Mouse (Mus musculus): ENCODE data around the gene Lrriq4. TPM values are rescaled to one million over a fixed set of nuclear protein-coding genes. Genes with fewer than 3 reads are reported as not detected.

Gene Lrriq4
- total RNA-seq (2023): not detected

DNA sequence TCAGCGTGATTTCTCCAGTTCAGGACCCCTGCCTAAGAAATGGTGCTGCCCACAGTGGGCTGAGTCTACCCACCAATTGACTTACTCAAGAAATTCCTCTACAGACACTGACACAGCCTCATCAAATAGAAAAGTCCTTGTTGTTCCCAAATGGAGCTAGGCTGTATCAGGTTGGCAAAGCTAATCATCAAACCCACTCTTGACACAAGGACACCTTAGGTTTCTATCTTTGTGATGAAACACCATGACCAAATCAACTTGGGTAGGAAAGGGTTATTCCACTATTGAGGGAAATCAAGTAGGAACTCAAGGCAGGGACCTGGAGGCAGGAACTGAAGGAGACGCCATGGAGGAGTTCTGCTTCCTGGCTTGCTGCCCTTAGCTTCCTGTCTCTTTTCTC lies at the start of gene Lrriq4:
Lrriq4 (plus strand) TSS at position 301 of the 400 bp plus-strand sequence.

DNA sequence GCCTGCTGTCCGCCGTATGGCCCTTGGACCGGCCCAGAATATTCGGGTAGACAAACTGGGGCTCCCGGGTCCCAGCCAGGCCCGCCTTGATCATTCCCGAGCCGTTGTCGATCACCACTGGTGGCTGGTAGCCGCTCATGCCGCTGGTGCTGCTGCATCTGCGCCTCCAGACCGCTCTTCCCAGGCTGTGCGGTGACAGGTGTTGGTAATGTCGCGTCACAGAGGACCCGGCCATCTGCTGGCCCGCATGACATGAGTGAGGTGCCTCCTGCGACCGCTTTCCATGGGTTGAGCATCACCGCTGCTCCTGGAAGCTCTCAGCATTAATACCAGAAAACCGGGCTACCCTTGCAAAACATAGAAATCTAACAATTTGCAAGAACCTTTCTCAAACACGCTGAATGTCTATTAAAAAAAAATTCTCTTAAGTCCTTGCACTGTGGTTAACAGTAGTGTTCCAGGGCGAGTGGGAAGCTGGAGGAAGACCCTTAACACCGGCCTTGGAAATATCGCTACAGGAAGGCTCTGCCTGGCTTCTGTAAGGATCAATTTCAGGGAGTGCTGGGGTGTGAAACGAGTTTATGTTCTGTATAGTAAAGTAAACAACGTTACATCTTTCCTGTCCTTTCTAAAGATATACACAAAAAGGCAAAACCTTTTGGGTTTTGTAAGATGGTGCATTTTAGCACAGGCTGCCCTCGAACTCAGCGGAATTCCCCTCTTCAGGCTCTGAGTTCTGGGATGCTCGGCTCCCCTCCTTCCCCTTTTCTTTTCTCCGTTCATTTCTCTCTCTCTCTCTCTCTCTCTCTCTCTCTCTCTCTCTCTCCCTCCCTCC lies 44.4 kb upstream of the Lrriq4 start, which contains the start of gene Actrt3:
Actrt3 (minus strand) TSS at position 229 of the 835 bp plus-strand sequence.

DNA sequence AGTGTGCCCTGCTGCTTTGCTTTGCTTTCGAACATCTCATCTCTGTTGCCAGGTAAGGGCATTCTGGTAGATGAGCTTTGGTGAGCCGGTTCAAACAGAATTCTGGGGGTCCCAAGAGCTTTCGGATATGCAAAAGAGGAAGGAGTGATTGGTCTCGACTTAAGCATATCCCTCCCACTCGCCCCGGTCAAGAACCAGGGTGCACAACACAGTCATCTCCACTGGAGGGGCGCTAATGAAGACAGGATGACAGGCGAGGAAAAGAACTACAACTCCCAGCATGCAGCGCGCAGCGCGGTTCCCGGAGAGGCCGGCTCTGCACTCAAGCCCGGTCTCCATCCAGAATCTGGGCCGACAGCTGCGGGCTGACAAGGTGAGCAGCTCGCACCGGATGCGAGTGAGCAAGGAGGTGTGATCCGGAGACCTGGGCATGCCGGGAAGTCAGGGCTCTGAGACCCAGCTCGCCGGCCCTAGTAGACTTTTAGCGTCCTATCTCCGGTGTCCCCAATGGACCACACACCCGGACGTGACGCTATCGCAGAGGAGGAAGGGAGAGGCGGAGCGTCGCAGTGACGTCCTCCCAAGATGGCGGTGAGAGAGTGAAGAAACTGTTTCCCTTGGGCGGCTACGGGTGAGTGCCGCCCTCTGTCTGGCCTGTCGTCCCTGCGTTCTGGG lies 42.1 kb upstream of the Lrriq4 start, which contains the start of gene Mynn:
Mynn (plus strand) TSS at position 1 of the 675 bp plus-strand sequence.

DNA sequence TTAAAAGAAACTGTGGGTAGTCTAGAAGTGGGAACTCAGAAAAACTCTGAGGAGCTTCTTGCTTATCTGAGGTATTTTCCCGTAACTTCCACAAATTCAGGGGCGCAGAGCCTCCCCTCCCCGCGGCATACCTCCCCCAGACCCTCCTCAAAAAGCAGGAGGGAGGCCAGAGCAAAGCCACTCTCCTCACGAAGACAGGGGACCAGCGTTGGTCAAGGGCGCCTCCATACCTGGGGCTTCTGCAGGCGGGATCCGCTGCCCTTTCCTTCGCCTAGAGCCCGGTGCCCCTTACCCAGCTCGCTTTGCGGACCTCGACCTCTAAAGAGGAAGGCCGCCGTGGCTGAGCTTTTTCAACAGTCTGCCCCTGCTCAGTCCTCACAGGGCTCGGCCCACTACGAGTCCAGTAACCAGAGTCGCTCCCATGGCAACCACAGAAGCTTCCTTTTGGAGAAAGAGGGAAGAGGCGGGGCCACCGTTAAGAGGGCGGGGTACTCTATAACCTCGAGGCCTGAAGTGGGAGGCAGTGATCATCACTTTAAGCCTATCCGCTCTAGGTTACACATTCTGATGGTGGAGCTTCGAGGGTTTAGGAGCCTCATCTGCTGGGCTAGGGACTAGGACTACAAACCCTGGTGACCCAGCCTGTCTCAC lies 3.3 kb downstream of the Lrriq4 start, which contains the start of gene Lrrc34:
Lrrc34 (minus strand) TSS at position 430 of the 651 bp plus-strand sequence.

DNA sequence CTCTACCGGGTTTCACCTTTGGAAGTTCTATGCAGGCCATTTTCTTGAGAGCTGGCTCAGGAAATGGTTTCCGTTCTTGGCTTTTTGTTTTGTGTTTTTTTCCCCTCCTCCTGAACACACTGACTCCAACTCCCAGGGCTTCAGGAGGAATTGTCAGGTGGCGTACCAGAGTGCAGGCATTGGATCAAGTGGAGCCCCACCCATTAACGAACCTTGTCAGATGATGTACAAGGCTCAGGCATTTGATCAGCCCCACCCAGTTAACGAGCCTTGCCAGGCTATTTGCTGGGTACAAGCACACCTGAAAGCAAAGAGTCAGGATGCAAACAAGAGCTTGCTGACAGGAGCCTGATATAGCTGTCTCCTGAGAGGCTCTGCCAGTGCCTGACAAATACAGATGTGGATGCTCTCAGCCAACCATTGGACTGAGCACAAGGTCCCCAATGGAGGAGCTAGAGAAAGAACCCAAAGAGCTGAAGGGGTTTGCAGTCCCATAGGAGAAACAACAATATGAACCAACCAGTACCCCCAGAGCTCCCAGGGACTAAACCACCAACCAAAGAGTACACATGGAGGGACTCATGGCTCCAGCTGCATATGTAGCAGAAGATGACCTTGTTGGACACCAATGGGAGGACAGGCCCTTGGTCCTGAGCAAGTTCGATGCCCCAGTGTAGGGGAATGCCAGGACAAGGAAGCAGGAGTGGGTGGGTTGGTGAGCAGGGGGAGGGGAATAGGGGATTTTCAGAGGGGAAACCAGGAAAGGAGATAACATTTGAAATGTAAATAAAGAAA lies 55.6 kb downstream of the Lrriq4 start, which contains the start of gene Lrrc31:
Lrrc31 (minus strand) TSS at position 133 of the 795 bp plus-strand sequence.

Other genes starting within 250 kb of the Lrriq4 start
- gene Mecom, start 96.5 kb upstream of the Lrriq4 start, total RNA-seq (2023): under 1 TPM in 1 of 2 experiments, not detected in 1; 0.16 TPM
- gene Actrt3, start 44.6 kb upstream of the Lrriq4 start, total RNA-seq (2023): not detected
- gene Mynn, start 42.4 kb upstream of the Lrriq4 start, total RNA-seq (2023): 10 to 100 TPM; 29.0 to 39.3 TPM
- not detected for gene Lrrc34, start 3.4 kb downstream of the Lrriq4 start, total RNA-seq (2023)
- not detected for gene Lrrc31, start 55.3 kb downstream of the Lrriq4 start, total RNA-seq (2023)
- gene Samd7, start 101.8 kb downstream of the Lrriq4 start, total RNA-seq (2023): not detected
- 10 to 100 TPM; 45.0 to 45.5 TPM for gene Sec62, start 148.4 kb downstream of the Lrriq4 start, total RNA-seq (2023)
- 10 to 100 TPM; 24.7 to 32.0 TPM for gene Gpr160, start 211.4 kb downstream of the Lrriq4 start, total RNA-seq (2023)

Measured in neutrophil, adult 59 days (primary cell).